Mouse (Mus musculus) kidney, adult 8-10 months (tissue): ENCODE measurements around the gene Slc30a6.
A peak's percentile ranks its signal among the peaks of the same experiment; 100 is the strongest.
"Not testable (repeated sequence)": the region's sequence is repeated elsewhere in the genome, so short reads cannot be mapped to it uniquely, and the experiment has no call there.

Experiments used
- DNase-seq, 2 experiments: peaks; one replicate each; pipeline ENCODE4 v3.0.0; 2022

Slc30a6 gene

GRCm38 (mm10) chr17:74453928-74454327 is 58.5 kb downstream of the Slc30a6 start:
- DNase-seq, result no peak

- DNase-seq, result no peak
Measured at GRCm38 (mm10) chr17:74454660-74455059, 59.3 kb downstream of the Slc30a6 start.

GRCm38 (mm10) chr17:74455426-74455825 is 60.0 kb downstream of the Slc30a6 start:
- no peak for DNase-seq

GRCm38 (mm10) chr17:74456825-74457224 is 61.4 kb downstream of the Slc30a6 start:
- DNase-seq, result no peak

- no peak for DNase-seq
Measured at GRCm38 (mm10) chr17:74457972-74458677, 62.7 kb downstream of the Slc30a6 start.

GRCm38 (mm10) chr17:74458711-74459408 is 63.5 kb downstream of the Slc30a6 start, which contains the start of gene Nlrc4:
Nlrc4 (minus strand) TSS chr17:74459142.
- peak in 1 of 2 experiments; percentile 11 for DNase-seq

GRCm38 (mm10) chr17:74463510-74463909 is 68.1 kb downstream of the Slc30a6 start:
- no peak for DNase-seq

- not testable (repeated sequence) for DNase-seq
Measured at GRCm38 (mm10) chr17:74467981-74468380, 72.6 kb downstream of the Slc30a6 start.

GRCm38 (mm10) chr17:74470133-74470532 is 74.7 kb downstream of the Slc30a6 start:
- DNase-seq, result not testable (repeated sequence)
